Mouse (Mus musculus) right cerebral cortex, adult 18-20 months (tissue): ENCODE data around the gene Rab5if.
"Not testable (repeated sequence)": the region's sequence is repeated elsewhere in the genome, so short reads cannot be mapped to it uniquely, and the experiment has no call there.

Source experiments
- DNase-seq: peaks from one replicate; pipeline ENCODE4 v3.0.0; 2022; ENCODE audit warnings: mixed read lengths

The Rab5if gene

DNA sequence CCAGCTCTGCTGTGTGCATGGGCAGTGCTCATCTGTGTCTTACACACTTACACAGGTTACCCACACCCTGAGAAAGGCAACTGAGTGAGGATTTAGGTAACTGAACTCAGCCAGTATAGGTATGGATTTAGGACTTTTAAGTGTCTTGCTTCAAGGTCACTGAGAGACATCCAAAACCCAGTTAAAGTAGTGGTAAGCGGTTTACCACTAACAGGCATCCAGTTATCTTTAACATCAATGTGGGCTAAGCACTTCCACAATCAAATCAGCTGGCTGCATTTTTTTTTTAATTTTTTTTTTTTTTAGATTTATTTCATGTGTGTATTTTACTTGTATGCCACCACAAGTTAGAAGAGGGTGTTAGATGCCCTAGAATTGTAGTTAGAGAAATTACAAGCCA, 6.6 kb upstream of the Rab5if start:
- DNase-seq, result no peak

DNA sequence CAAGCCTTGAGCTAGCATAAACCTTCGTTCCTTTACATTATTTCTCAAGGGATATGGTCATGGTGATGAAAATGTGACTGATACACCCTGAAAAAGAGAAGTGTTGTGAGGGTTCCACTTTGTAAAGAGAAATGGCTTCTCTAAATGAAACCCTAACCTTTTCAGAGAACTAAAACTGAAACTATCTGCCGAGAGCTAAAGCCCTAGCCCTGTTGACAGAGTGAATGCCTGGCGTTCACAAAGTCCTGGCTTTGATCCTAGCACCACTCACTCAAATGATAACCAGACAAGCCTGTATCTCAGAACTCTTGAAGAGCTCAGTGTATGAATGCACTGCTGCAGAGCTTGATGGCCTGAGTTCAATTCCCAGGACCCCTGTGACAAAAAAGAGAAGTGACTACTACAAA, 5.5 kb upstream of the Rab5if start:
- DNase-seq, result no peak

DNA sequence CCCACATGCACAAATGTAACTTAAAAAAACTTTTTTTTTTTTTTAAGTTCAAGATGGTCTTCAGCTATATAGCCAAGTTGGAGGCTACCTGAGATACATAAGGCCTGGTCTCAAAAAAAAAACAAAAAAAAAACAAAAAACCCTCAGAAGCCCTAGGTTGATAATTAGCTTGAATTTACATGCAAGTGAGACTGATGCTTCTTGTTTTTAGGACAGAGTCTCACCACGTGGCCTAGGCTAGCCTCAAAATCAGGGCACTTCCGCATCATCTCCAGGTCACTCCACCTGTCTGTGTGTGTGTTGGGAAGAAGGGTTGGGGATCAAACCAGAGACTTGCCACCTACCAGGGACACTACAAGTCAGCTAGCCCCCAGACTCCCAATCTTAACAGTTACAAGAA, 5.1 kb upstream of the Rab5if start, which contains the start of gene 4930518I15Rik:
TSS of gene 4930518I15Rik (minus strand) at position 112 of the 400 bp plus-strand sequence.
- no peak for DNase-seq

DNA sequence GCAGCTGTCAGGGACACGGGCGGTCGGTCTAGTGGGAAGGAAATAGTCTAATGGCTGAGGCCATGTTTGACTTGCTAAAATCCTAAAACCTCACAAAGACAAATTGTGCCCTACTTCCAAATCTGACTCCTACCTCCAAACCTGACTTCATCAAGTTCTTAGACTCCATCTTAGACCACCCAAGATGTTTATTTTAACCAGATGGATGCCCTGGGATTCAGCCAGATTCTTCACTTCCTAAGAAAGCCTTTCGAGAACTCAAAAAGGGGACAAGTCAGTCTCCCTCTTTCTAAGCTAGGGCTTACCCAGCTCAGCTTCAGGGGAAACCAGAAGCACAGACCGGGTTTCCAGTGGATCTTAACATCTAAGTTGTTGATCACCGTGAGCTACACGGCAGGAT, 4.3 kb upstream of the Rab5if start:
- no peak for DNase-seq

DNA sequence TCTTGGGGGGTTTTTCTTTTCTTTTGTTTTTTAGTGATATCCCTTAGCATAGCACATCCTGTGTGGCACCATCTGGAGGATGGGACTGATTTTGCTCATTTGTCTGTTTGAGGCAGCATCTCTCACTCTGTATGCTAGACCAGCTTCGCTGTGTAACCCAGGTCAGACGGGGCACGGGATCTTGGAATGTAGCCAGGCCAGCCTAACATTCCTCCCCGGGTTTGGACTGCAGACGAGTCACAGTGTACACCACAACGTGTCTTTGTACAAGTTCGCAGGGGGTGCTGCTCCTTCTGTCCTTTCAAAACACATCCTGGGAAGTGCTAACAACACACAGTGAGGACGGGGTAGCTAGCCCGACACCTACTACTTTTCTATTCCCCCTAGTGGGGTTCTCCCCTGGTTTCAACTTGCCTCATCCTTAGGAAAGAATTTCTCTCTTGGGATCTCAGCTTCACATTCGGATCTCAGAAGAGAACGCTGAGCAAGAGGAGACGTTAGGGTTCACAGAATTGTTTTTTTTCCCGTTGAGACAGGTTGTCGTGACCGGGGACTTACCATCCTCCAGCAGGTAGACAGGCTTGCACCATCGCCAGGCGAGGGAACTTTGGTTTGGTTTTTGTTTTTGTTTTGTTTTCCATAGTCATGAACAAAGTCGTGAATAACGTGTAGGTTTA, 749 bp upstream of the Rab5if start:
- no peak for DNase-seq

DNA sequence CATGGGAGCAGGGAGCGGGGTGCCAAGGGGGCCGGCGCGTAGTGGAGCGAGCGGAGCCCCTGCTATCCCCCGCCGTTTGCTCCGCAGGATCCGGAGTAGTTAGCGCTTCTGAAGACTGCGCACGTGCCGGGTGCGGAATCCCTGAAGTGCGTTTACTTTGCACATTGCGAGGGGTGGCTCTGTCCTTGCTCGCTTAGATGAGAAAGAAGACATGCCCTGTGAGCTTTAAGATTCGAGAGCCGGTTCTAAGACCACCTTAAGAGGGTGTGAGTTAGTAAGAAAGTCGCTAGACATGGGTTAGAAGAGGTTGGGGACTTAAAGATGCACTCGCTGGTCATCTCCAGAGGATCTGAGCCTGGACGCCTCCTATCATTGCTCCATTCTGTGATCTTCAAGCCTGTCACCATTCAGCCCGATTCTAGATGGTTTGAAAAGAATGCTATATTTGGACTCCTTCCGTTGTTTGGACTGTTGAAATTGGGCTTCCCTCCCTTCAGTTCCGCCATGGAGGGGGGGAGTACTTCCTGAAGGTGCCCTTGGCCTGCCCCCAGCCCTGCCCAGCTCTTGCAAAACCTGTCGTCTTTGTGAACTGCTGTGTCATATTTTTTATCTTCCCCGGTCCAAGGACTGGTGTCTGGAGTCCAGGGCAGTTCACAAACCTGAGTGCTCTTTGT, 696 bp downstream of the Rab5if start:
- no peak for DNase-seq

DNA sequence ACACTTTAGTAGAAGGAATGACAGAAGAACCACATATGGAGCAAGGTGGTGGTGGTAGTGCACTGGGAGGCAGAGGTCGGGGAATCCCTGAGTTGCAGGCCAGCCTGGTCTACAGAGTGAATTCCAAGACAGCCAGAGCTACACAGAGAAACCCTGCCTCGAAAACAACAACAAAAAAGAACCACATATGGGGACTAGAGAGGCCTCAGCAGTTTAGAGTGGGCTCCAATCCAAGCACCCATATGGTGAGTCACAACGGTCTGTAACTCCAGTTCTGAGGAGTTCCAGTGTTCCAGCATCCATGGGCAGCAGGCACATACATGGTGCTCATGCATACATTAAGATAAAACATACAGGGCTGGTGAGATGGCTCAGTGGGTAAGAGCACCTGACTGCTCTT, 1.6 kb downstream of the Rab5if start:
- no peak for DNase-seq

DNA sequence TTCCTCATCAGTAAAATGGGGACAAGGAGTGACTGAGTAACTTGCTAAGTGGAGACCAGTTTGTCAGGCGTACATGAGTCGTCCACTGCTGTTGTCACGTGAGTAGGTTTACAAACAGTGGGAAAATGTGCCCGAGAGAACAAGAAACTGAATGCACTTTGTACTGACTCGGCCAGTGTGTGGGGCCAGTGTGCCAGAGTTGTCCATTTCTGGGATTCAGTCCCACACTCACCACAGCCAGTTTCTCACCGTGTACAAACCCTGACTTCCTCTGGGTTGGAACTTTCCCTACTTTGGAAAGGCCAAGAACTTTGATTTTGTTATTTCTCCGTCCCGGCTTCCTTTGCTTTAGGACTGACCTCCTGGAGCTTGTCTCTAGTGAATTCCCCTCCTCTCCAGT, 6.1 kb downstream of the Rab5if start:
- no peak for DNase-seq

DNA sequence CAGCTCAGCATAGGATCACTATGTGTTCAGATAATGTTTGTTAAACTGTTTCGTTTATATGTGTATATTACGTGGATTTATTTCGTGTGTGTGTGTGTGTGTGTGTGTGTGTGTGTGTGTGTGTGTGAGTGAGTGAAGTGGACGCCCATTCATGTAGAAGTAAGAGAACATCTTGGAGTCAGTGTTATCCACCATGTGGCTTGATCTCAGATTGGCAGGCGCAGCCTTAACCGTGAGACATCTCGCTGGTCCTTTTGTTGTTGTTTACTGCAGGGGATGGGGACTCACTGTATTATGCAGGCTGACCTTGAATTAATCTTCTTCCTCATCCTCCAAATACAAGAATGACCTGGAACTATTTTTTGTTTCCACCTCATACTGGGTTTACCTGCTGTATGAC, 6.6 kb downstream of the Rab5if start:
- DNase-seq, result no peak

DNA sequence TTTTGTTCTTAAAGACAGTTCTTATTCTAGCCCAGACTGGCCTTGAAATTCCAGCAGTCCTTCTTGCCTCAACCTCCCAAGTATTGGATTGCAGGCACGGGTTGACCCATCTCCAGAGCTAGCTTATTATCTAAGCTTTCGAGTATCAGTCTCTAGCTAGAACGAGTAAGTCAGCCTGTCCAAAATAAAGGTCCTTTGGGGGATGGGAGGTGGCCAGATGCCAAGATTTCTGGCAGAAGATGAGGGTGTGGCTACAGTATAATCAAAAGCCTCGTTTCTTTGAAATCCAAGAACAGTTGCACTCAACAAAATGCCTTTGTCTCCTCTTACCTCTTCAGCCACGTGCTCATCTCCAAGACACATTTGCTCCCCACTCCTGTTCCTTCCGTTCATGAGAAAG, 7.6 kb downstream of the Rab5if start:
- no peak for DNase-seq

DNA sequence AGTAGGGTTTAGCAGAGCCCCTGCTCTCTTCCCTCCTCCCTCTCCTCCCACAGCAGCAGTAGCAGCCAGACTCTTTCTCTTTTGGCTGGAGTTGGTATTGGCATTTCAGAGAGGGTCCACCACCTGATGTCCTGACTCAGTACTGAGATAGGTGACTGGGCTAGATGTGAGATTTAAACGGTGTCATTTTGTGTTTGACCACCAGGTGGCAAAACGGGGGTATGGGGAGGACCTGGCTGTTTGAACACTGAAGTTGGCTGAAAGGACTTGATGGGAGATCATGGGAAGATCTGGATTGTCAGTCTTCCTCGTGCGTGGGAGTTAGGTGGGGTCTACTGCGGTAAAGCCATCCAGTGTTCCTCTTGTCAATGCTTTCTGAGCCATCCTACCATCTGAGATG, 10.7 kb downstream of the Rab5if start:
- DNase-seq, result no peak

DNA sequence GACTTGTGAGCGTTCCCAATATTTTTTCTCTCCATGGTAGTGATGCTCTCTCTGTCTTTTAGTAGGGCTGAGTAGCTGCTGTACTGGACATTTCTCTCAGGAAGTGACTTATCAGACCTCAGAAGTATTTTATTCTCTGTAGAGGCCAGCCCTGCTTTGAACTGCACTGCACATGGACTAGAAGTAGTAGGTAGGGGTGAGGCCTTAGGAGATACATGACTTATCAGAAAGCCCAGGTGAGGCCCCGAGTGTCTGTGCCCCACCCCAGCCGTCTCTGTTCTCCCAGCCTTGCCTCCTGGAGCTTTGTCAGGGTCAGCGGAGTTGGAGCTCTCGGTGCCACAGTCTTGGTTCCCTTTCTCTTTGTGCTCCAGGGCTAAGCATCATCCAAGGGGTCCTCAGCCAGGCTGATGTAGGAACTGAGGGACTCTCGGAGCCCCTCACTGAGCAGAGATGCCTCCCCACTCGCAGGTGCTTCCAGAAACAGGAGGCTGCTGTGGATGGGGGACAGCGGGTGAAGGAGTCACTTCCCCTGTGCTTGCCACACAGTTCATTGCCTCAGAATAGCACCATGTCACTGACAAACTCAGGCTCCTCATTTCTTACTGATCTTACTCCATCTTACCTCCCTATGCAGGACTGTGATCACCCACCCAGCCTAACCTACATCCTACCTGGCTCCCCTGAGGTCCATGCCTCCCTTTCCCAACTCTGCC, 11.3 kb downstream of the Rab5if start:
- no peak for DNase-seq

DNA sequence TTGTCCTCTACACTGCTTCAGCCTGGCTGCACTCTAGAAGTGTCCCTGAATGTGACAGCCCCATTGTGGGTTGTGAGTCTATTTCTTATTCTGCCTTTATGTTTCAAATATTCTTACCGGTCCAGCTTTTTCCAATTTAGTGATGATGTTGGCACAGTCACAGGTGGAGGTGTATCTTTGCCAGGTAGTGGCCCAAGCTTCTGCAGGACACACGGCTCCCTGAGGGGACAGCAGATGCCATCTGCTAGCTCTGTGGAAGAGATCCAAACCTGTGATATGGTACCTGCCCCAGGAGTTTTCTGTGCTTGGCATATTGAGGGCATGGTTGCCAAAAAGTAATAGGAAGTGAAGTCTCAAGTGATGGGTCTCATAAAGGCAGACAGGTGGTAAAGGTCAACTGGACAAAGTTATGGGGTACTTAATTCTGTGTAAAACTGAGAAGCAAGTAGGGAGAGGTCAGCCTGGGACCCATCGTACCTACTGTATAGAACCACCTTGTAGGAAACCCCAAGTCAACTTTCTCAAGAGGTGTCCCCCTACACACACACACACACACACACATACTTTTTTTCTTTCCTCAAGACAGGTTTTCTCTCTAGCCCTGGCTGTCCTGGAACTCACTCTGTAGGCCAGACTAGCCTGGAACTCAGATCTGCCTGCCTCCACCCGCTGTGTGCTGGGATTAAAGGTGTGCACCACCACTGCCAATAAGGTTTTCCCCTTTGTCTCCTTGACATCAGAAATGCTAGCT, 12.0 kb downstream of the Rab5if start:
- no peak for DNase-seq

DNA sequence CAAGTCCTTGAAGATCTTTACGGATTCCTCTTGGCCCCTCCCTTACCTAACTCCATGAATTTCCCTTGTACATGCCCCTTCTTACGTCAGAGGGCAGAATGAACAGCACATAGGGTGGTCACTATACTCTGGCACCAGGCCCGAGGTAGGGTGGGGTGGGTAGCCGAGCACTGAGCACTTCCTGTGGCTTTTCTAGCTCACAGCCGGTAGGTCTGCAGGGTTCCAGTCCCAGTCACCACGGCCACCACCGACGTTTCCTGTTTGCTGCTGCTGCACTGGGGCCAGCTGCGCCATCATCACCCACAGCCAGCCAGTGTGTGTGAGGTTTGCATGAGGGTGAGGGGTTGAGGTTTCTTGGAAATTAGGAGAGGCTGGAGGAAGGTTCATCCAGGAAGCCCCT, 14.8 kb downstream of the Rab5if start:
- DNase-seq, result no peak

DNA sequence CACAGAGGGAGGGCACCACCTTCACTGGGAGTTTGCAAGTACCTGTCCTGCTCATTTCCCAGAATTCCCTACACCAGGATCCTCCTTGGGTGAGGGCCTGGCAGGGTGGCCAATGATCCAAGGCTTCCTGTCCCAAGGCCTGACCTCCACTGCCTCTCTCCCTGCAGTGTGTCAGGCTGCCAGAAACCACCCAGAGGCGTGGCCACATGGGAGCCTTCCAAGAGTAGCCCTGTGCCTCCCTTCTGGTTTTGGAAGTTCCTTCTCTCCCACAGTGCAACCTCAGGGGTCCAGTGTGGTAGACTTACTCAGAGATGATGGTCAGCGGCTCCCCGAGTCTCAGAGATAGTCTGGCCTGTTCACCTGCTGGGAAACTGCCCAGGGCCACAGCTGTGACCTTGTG, 16.6 kb downstream of the Rab5if start:
- DNase-seq, result no peak

DNA sequence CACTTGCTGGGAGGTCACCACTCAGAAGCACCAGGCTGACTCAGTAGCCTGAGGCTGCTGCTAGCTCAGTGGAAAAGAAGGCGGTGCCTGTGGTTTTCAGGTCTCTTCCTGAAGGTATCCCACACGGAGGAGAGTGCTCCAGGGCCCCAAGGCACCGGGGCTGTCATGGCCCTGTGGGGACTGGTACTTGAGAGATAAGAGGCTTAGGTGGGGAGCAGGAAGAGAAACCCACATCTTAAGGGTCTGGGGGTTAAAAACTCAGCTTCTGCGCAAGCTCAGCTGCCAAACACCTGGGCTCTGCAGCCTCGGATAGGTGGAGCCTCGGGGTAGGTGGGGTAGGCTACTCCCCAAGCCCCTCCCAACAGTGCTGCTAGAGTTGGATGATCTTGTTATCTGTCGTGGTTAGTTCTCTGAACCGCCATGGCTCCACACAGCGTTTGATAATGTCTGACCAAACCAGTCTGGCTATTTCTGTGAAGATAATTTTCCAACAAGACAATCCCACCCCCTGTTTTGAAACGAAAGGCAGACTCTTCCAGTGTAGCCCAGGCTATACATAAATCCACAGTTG, 19.6 kb downstream of the Rab5if start:
- DNase-seq, result no peak

DNA sequence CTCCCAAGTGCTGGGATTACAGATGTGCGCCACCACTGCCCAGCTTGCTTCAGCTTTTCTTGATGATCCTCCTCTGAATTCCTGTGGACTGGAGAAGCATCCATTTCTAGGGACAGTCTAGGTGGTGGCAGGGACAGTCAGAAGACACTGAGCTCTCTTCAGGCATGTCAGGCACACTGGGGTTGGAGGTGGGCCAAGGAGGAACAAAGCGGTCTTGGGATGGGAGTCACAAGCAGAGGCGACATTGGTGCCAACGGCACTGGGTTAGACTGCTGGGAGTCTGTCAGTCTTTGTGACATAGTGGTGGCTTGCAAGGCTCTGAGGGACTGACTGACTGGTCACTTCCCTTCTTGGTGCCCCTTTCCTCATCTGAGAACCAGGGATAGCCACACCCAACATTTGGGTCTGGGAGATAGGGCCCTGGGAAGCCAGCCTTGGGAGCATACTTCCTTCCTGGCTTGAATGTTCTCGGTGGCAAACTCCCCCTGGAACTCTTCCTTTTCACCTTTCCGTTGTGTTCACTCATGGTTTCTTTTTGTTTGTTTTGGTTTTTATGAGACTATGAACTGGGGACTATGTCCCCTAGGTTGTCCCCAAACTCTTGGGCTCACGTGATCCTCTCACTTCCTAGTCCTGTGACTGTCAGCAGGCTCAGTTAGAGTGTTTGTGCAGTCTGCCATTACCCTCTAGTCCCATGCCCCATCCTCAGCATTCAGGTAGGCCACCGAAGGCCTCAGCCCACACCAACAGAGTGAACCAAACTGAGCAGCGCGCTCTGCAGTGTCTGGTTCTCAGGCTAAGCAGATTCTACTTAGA, 21.7 kb downstream of the Rab5if start:
- no peak for DNase-seq

DNA sequence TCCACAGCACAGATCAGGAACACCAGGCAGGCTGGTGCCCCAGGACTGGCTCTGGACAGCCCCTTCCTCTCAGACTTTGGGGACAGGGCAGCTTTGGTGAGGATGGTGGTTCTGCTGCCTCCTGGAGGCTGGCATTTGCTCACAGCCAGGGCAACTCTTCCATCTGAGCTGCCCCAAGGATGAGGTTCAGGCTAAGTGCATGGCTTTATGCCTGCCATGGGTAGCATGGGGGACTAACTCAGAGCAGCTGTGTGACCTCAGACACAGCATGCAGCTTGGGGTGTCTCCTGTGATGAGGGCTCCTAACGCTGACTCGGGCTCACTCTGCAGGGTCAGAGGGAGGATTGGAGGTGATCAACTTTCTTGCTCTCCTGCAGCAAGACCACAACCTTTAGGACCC, 22.7 kb downstream of the Rab5if start:
- not testable (repeated sequence) for DNase-seq

DNA sequence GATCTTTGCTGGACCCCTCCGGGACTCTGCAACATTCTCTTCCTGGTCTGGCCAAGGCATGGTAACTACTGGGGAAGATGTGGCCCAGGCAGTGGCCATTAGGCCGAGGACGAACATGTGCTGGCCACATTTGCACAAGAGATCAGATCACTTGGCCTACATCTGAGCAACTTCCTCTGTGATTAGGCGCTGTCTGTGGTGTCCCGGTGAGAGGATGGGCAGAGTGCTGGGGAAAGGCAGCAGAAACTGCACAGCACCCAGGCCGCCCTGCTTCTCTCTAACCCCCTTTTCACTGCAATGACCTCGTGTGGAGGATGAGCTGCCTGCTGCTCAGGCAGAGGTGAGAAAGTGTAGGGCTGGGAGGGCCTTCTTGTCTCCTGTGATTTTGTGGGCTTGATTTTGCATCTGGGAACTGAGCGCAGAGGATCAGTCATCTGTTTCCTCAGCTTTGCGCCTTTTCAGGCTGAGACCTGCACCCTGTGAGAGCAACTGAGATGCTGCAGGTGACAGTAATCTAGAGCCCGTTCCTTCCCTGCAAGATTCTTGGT, 23.2 kb downstream of the Rab5if start:
- no peak for DNase-seq

DNA sequence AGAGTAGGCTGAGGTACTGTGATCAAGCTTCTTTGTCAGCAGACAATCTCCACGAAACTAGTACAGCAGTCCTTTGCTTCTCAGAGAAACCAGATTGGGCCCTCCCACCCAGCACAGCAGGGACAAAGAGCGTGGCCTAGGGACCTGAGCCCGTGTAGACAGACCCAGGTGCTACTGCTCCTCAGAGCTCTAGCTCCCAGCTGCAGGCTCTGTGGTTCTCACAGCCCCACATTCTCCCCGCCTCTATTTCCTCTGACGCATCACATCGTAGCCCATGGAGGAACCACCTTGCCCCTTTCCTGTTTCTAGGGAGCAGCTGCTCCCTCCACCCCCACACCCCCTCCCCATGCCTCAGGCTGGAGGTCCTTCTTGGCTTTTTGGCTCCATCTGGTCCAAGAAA, 24.1 kb downstream of the Rab5if start, which contains the start of gene Sla2:
TSS of gene Sla2 (minus strand) at position 176 of the 400 bp plus-strand sequence.
- DNase-seq, result no peak

DNA sequence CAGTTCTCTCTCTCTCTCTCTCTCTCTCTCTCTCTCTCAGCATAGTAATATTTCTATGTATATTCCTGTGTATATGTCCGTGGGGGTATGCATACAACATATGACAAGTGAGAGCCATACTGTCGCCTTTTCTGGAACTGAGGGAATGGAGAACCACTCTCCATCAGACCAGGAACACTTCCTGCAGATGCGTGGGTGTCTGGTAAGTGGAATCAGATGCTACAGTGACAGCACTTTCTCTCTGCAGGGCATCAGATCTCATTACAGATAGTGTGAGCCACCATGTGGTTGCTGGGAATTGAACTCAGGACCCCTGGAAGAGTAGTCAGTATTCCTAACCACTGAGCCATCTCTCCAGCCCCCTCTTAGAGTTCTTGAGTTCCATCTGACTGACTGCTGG, 25.6 kb downstream of the Rab5if start:
- DNase-seq, result no peak

DNA sequence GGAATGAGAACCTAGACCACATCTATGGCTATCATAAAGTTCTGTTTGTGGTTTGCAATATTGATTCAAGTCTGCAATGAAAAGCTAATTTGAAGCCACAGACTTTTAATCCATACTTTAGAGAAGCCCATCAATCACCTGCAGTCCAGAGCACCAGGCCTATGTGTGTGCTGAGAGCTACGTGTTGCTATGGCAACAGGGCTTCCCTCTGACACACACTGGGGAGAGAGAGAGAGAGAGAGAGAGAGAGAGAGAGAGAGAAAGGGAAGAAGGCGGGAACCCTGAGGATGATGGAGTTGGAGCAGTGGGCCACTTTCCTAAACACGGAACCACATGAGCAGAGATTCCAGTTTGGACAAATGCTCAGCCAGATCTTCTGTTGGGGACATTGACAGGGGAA, 29.3 kb downstream of the Rab5if start:
- no peak for DNase-seq
